Mouse (Mus musculus) mesoderm, embryonic 11.5 days (tissue): Measurements from ENCODE around the gene Thbs2.
A peak's percentile ranks its signal among the peaks of the same experiment; 100 is the strongest.

Experiments used
- DNase-seq: peaks from one replicate; pipeline ENCODE4 v3.0.0-alpha.2; 2012; ENCODE audit warnings: low read depth, low spot score

Thbs2 gene

DNA sequence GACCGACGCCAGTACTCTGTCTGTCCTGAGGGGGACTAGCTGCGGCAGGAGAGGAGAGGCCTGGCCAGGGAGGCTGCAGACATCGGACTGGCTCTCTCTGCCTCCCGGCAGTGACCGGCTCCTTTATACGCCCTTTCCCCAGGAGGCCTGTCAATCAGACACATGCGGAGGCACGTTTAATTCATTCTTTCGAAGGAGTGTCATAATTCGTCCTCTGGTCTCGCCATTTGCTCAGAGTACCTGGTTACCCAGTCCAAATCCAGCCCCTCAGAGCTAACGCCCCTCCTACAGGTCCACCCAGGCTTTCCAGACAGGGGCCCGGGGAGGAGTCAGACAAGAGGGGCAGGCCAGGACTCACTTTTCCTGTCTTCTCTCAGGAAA lies at the start of gene Thbs2:
TSS of gene Thbs2 (minus strand) at position 242 of the 381 bp plus-strand sequence.
- DNase-seq: peak; percentile 67

DNA sequence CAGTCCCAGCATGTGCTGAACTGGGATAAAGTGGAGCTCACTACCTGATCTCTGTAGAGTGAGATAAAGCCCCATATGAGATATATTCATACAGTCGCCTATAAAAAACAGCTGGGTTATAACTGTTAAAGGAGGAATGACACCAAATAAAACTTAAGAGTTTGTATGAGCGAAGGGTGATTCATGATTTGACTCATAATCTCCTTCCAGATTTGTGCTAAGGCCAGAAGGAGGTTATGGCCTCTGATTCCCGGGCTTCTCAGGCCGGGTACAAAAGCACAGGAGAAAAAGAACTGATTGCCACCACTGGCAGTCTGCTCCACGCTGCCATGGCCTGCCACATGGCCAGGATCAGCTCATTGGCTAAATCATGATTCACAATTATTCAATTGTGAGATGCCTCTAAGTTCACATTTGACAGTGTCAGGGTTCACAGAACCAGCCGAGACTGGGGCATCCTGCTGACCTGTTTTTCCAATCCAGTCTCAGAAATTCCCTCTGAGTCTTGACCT lies 41.5 kb upstream of the Thbs2 start:
- no peak for DNase-seq

DNA sequence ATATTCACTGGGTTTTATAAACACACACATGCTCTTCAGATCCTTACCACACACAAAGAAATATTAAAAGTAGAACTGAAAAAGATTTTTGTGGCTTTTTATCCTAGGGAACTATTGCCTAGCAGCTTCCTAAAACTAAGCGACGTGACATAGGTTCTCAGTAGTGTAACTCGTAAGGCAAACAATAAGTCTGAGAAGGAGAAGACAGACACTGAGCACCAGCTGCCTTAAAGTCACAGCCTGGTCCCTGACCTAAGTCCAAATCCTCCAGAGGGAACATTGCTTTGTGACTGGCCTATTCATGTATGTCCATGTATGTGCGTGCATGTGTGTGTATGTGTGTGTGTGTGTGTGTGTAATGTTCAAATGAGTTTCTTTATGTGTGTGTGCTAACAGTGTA lies 40.3 kb upstream of the Thbs2 start:
- no peak for DNase-seq

DNA sequence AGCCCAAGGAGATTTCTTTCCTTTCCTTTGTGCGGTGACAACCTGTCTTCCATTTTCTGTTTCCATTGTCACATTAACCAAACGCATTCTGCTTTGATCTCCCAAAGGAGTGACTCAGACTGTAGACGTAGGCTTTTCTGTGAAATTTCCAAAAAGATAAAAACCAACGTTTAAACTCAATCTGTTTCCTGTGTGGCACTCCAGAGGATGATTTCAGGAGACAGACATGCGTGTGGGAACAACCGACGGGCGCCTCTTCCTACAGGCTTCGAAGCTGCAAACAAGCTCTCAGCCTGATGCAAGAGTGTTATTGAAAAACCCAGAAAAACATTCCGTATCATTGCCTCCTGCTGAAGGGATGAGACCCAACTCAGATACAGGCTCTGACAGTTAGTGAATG lies 39.9 kb upstream of the Thbs2 start:
- no peak for DNase-seq

DNA sequence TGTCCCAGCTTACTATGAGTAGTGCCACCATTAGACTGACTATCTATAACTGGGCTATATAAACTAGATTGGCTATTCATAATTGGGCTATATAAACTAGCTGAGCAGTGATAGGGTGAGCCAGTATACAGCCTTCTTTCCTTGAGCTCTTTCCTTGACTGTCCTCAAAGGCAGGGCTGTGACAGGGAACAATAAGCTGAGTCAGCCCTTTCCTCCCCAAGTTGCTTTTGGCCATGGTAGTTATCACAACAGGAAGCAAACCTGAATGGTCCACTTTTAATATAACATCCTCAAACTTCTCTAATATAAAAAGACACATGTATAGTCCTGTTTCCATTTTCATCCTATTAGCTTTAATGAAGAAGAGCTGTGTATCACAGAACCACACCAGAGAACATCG lies 39.0 kb upstream of the Thbs2 start:
- no peak for DNase-seq

DNA sequence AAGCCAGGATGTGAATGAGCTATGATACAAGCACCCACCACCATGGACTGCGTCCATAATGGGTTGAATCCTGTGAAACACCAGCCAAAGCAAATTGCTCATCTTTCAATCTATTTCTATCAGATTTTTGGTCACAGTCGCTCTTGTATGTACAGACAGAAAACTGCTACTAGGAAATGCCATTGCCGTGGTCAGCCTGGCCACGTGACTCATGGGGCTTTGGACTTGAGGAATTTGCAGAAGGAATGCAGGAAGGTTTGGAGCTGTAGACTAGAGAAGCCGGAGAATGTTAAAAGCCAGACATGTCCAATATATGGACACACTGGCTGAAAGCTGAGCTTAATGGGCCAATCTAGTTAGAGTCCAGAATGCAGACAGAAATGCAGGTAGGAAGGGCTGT lies 36.6 kb upstream of the Thbs2 start:
- no peak for DNase-seq

DNA sequence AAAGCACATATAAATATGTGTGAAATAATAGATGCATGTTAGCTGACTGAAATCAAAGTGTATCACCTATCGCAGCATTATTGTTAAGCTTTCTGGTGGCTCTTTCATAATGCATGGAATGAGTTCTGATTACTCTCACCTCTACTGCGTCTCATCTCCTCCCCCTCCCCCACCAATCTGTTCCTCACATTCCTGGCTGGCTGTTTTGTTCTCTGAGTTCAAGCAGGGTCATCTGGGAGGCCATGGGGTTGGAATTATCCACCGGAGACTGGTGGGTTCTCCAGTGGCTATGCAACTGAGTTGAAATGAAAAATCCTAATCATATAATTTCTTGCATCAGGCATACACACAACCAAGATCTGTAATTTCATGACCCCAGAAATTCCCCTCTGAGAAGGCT lies 33.4 kb upstream of the Thbs2 start:
- no peak for DNase-seq

DNA sequence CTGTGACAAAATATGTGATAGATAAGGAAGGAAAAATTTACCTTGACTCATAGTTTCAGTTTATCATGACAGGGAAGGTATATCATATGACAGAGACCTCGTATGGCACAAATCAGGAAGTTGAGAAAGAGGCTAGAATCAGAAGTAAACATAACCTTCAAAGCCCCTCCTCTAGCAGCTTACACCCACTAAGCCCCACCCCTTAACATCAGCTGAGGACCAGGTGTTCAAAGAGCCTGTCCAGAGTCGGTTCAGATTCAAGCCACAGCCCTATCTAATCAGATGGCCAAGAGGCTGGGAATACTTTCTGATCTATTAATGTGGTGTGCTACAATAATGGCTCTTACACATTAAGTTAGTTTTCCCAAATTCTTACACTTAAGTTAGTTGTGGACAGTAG lies 30.8 kb upstream of the Thbs2 start:
- DNase-seq: no peak

DNA sequence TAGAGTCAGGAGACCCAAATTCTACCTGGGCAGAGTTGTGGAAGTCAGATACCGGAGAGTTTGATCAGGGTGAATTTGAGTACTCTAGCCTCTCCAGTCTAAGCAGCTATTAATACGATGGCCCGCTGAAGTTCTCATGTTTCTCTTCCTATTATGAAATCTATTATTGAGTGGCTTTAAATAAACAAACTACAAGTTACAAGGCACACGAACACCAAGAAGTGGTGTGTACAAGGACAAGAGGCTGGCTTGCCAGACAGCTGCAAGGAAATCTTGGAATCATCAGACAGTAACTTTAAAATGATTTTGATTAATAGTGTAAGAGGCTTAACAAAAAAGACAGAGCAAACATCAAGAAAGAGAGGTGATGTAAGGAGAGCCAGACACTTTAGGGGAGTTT lies 27.3 kb upstream of the Thbs2 start:
- no peak for DNase-seq

DNA sequence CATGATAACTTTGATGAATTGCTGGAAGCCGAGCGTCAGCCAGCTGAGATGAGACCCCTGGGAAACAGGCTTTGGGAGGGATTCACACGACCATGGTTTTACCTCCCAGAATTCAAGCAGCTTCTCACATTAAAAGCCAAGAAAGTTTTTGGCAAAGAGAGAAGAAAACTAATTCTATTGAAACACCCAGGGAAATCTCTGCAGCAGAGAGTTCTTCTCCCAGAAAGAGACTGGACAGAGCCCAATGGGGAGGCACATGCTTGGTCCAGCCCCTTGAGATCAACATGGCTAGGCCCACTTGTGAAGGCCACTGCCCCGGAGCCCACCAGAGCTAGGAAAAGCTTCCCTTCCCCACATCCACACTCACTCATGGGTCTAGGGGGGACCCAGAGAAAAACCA lies 26.9 kb upstream of the Thbs2 start:
- DNase-seq: no peak

DNA sequence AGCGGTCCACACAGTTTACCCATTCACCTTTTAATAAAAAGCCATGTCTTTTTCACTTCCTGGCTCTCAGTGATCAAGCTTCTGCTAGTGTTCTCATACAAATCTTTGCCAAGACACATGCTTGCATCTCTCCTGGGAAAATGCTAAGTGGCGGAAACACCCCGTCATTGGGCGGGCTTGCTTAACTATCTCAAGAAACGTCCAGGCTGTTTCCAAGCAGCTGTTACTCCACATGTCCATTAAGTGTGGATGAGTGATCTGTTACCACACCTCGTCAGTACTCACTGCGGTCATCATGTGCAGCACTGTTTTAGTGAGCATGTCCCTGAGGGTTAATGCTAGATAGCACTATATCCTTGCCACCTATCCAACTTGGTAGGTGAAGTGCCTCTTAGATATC lies 26.2 kb upstream of the Thbs2 start:
- DNase-seq: no peak

DNA sequence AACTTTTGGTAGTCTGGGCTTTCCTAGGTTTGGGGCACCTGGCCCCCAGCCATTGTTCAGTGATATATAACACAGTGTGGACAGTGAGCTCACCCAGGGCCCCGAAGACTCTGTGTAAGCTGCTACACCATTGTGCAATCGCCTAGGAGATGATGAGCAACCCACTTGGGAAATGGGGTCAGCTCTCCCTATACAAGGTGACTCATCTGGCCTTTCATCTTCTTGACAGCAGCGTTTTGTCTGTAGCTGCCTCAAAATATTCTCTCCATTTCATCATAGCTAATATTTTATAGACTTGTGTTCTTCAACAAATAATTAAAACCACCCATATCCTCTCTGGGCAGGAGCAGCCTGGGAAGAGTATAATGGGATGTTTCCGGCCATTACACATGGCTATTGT lies 24.8 kb upstream of the Thbs2 start:
- peak; percentile 70 for DNase-seq

DNA sequence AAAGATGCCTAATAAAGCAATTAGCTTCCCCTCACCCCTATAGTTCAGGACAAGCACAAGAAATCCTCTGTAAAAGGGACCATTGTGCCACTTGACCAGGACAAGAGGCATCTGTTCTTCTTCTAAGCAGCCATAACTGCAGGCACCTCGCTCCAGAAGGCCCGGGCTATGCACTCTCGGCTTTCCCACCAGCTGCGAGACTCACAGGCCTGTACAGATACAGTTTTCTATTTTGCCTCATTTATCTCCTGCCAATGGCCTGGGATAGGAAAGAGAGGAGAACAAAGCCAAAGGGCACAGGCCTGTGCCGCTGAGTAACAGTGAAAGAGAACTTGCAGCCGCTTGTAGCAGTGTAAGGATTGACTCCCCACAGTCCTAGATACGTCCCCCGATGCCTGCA lies 20.7 kb upstream of the Thbs2 start:
- peak; percentile 39 for DNase-seq

DNA sequence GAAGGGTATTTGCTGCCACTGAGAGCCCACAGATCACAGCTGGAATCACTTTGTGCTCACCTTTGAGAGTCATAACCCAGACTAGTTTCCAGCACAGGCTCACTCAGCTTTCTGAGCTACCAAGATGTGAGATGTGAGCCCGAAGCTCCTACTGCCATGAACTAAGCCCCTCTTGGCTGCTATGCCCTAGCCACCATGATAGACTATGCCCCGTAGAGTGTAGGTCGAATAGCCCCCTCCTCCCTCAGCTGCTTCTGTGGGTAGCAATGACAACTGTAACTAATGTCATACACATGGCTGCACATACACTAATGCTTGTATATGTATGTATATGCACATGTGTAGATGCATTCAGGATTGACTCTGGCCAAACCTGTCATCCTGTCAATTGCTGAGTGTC lies 20.3 kb upstream of the Thbs2 start:
- no peak for DNase-seq

DNA sequence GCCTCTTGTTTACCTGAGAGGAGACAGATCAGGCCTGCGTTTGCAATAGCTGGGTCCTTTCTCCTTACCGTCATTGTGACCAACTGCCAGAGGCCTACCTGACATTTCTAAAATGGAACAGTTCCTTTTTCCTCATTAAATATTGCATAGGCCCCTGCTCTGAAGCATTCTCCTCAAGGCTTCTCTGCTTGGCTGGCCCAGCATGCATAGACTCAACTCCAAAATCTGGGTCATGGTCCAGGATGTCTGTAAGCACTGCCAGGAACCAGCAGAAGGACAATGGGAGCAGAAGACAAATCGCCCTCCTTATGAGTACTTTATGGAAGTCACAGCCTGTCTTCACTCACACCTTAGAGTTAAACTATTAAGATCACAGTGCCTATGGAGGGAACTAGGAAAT lies 17.7 kb upstream of the Thbs2 start:
- DNase-seq: no peak

DNA sequence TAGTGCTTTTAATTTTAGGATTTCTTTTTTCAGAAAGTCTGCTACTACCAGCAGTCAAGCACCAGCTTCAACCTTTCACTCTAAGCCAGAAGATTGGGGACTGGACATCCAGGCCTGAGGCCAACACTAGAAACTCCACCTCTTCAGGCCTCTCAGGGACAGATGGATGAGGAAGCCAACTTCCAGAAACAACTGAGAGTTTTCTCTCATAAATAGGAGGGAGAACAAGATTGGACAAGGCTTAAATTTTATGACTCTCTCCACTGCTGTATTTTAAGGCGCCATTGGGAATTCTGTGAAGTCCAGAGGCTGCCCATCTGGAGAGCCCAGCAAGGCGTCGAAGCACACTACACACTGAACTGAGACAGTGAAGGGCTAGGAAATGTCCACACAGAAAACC lies 17.0 kb upstream of the Thbs2 start:
- DNase-seq: no peak

DNA sequence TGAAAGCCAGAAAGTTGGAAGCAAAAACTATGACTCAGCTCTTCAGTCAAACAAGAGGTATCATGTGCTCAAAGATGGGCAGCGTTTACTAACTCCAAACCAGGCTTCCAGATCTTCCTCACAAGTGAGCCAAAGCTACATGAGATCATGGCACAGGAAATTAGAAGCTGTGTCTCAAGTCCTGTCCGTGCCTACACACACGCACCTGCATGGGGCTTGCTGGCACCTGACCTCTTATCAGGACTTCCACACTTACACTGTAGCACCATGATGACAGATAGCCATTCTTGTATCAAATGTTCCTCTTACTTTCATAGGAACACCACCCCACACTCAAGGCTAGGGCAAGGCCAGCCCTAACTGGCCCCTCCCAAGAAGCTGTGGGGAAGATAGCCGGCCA lies 12.0 kb upstream of the Thbs2 start:
- no peak for DNase-seq

DNA sequence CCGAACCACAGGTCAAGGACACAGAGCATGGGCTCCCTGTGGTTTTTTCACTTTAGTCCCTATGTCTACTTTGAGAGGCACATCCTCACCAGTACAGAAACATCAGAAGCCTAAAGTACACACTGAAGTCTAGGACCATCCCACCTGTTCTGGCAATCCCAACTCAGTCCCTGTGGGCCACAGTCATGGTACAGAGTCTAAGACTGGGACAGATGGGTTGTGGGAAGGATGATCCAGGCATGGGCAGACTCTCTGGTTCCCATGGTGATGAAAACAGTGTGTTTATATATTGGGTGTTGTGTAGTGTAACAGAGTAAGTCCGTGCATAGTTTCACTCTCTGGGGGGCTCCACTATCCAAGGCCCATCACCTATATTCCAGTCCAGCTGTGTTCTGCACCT lies 11.4 kb upstream of the Thbs2 start:
- DNase-seq: no peak

DNA sequence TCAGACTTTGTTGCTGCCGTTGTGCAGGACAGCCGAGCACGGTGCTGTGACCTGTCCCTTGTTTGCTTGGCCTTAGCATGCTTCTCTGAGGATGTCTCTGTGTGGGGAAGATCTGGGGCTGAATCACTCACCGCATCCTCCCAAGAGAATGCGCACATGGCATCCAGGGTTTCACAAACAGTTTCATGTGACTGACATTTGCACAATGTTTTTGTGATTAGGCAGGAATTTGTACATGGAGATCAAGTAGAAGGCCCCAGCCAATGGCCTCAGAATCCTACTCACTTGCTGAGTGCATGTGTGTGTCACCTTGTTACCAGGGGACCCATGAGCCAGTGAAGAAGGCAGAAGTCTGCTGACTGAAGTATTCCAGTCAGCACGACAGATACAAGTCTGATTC lies 9.7 kb upstream of the Thbs2 start:
- no peak for DNase-seq

DNA sequence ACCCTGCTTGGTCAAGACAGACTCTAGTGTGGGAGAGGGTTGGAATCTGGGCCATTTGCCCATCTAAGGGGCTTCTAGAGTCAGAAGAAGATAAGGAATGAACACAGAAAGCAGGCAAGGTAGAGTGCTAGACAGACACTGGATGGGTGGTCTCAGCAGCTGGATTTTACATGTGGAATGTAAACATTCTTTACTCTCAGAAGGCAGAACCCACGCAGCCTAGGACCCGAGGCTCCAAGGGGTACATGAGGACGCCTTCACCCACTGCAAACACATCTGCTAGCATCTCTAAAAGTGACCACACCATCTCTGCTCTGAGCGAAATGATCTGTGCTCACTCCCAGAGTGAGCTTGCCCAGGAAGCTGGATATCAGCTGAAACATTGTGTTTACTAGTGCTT lies 9.2 kb upstream of the Thbs2 start:
- no peak for DNase-seq

DNA sequence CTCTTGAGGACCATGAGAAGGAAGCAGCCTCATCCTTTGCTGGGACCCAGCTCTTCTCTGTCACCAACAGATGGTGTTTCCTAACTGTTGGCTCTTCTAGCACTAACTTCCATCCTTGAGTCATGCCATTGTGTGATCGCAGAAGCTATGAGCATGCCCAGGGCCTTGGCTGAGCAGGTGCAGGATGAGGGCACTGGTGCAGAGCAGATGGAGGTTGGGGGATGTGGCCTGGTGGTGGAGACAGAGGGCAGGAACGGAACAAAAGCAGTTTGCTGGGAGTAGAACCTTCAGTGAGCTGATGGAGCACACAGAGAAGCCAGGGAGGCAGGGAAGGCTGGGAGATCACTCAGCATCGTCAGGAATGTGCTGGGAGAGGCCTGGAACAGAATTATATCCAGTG lies 8.7 kb upstream of the Thbs2 start:
- DNase-seq: no peak

DNA sequence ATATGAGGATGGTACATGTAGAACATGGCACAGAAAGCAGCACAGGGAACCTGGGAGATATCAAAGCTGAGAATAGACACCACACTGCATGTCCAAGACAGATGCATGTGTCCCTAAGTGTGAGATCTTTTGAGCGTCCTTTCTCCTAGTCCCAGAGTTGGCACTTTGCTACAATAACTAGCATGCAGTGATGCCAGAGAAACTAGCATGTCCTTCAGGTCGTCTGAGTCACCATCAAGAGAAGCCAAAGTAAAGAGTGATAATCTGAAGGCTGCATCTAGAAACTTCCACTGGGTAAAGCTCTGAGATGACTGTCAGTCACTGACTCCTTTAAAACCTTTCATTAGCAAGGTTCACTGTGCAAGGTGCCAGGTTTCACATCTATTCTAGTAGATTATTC lies 7.9 kb upstream of the Thbs2 start:
- DNase-seq: no peak

DNA sequence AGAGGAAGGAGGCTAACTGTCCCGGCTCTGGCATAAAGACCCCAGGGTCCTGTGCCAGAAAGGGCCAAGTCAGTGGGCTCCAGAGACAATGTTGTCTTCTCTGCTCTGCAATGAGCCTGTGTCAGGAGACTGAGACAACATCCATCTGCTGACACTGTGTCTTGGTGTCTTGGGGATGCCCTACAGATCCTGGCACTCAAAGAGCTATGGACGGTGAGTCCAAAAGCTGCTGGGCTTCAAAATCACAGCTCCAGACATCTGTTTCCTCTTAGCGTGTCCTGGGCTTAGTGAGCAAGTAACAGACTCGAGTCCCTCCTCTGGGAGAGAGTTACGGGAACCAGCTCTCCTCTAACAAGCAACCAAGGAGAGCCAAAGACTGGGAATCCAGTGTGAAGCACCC lies 6.2 kb upstream of the Thbs2 start:
- DNase-seq: no peak

DNA sequence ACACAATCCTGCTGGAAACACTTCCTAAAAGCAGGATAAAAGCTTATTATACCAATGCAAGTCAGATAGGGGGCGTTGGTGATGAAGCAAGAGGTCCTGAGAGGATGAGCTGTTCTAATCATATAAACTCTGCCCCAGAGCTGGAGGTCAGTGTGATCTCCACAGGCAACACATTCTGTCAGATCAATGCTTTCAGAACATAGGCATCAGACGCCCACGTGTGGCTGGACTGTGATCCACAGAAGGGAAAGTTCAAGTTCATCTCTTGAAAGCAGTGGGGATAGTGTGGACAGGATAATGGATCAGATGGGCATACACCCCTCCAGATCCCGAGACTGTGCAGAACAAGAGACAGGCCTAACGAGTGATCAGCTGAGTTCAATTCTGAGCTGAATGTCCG lies 4.2 kb upstream of the Thbs2 start:
- no peak for DNase-seq

DNA sequence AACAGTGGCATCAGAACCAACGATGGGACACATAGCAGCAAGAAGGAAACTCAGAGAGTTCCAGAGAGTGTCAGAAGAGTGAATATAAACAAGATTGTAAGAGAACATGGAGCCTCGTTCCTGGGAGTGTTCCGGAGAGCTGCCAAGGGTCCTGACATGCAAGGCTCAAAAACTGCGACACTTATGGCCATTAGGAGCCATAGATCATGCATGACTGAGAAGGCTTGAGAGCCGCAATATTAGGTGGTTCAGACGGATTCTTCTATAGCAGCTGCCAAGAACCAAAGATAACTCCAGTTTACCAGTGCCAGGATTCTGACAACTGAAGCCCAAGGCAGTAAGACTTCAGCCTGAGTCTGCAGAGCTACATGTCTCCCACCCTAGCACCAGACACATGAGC lies 3.1 kb upstream of the Thbs2 start:
- DNase-seq: no peak
